Mouse (Mus musculus) testis, adult 2 months (tissue): ENCODE data around the gene Commd7.

Experiments used
- CTCF ChIP-seq: fragments of 200-500 bp; IDR thresholded peaks from 2 replicates; pipeline ENCODE4 v1.5.1; 2012; ENCODE audit warnings: low read depth, mild to moderate bottlenecking, inconsistent platforms, low read length, moderate library complexity; ENCODE audit not compliant: control insufficient read depth, insufficient read depth, insufficient replicate concordance
- POLR2A ChIP-seq: fragments of 200-500 bp; IDR thresholded peaks from 2 replicates; pipeline ENCODE4 v1.6.1; 2012; ENCODE audit warnings: low read depth, mild to moderate bottlenecking, inconsistent platforms, low read length, moderate library complexity; ENCODE audit not compliant: control insufficient read depth

DNA sequence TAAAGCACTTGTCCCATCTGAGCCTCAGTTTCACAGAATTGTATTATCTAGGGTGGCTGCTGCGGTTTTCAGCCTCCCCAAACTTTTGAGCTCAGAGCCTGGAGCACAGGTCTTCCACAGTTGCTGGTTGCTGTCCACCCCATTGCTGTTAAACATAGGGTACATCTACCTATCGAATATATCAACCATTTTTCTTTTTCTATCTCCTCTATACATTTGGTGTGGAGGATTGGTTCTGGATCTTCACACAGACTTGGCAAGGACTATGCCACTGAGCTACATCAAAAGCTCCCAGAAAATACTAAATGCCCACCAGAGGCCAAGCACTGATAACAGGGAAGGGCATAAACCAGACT lies 268 bp upstream of the Commd7 start:
- TF ChIP-seq POLR2A, result no peak
- TF ChIP-seq CTCF, result no peak
